ENCODE assay signal across 19 mouse cellular contexts in the genomic region with DNA sequence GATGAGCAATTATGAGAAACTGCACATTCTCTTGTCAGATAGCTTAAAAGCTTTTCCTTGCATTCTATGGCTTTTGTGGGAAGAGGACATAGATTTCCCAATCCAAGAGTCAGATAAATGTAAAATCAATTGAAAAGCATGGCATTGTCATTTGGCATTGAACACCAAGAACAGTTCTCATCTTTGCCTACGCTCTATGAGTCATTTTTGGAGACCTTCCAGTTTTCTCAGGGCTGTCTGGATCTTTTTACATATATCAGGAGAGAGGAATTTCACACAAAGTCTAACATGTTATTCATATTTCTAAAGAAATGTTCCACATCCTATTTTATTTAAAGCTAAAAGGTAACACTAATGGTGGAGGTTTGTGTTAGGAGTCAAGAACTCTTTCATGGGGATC.
A peak's percentile ranks its signal among the peaks of the same experiment; 100 is the strongest.
DNase-seq lines count a peak whose midpoint lies in the region.
"Had no signal": no experiment of that assay in that cellular context is flagged by ENCODE, and none has a peak within 500 bp of the region (broad histone marks: within the 10 kb centered on the region; RNA-seq: fewer than 3 reads in every experiment).

No protein-coding gene starts in this region.

- no peak overlapping the region for H3K4me3 ChIP-seq in limb, embryonic 10.5 days
- H3K4me3 ChIP-seq: embryonic facial prominence, embryonic 12.5 days; forebrain, embryonic 12.5 days; heart, embryonic 10.5 days; hindbrain, embryonic 12.5 days had no signal

- 84% methylated on average over 1 of the region's 1 CpGs for WGBS in limb, embryonic 10.5 days

- H3K27me3 ChIP-seq in limb, embryonic 10.5 days (ENCODE audit: low read depth, poor library complexity, severe bottlenecking): peaks cover 6% of the 10 kb centered on the region; the same call in 1 of the 2 replicates
- H3K27me3 ChIP-seq: embryonic facial prominence, embryonic 12.5 days; forebrain, embryonic 12.5 days; hindbrain, embryonic 12.5 days had no signal

- no peaks in the 10 kb centered on the region for H3K9me3 ChIP-seq in limb, embryonic 10.5 days (replicated peaks)
- H3K9me3 ChIP-seq: embryonic facial prominence, embryonic 12.5 days; forebrain, embryonic 12.5 days; heart, embryonic 10.5 days; hindbrain, embryonic 12.5 days had no signal

- peak; percentile 3 to 45 for DNase-seq in frontal cortex, adult 2 months (ENCODE audit: extremely low spot score in 1 of 2, low spot score in 1 of 2)
- DNase-seq in frontal cortex, postnatal 14 days (ENCODE audit: low spot score in 2 of 2): no peak
- DNase-seq in layer of hippocampus, adult 9-11 months: peak; percentile 17
- DNase-seq in layer of hippocampus, adult 8-10 months (ENCODE audit: low spot score in 2 of 2): no peak
- peak; percentile 14 for DNase-seq in 3T3-L1 (ENCODE audit: low read depth, low spot score)
- peak; percentile 55 for DNase-seq in telencephalon, adult 2 months (ENCODE audit: low read depth, low spot score)
- DNase-seq in limb, embryonic 10.5 days (ENCODE audit: low spot score): no peak
- DNase-seq: adrenal gland, postnatal 10 days; cerebellum, adult 11-12 months; cerebellum, adult 9-10 months; cerebellum, postnatal 25 days; gastrocnemius, postnatal 10 days; heart, adult 18-20 months; heart, postnatal 10 days; heart, postnatal 4 days had no signal

- no peaks in the 10 kb centered on the region for H3K36me3 ChIP-seq in limb, embryonic 10.5 days
- H3K36me3 ChIP-seq: embryonic facial prominence, embryonic 12.5 days; forebrain, embryonic 12.5 days; heart, embryonic 10.5 days; hindbrain, embryonic 12.5 days had no signal

- no peak overlapping the region for H3K27ac ChIP-seq in limb, embryonic 10.5 days
- H3K27ac ChIP-seq: embryonic facial prominence, embryonic 12.5 days; forebrain, embryonic 12.5 days; heart, embryonic 10.5 days; hindbrain, embryonic 12.5 days had no signal

- no peaks in the 10 kb centered on the region for H3K4me1 ChIP-seq in limb, embryonic 10.5 days
- H3K4me1 ChIP-seq: embryonic facial prominence, embryonic 12.5 days; forebrain, embryonic 12.5 days; heart, embryonic 10.5 days; hindbrain, embryonic 12.5 days had no signal

Comparison
In these comparisons a context has a peak if more than half of its experiments do, and no peak if none do; other contexts are left out.
1. DNase-seq: peak in frontal cortex, adult 2 months (2 of 2), layer of hippocampus, adult 9-11 months (single experiment), 3T3-L1 (single experiment) and telencephalon, adult 2 months (single experiment); none in frontal cortex, postnatal 14 days (0 of 2), layer of hippocampus, adult 8-10 months (0 of 2) and limb, embryonic 10.5 days (single experiment).